Mouse (Mus musculus) hindbrain, embryonic 14.5 days (tissue): ENCODE data around the gene Mctp2. TPM values are rescaled to one million over a fixed set of nuclear protein-coding genes. Genes with fewer than 3 reads are reported as not detected.

Source experiments
- ATAC-seq: fragments of 200-750 bp; cut with Nextera tagmentation; 2 replicates; pipeline ENCODE4 v1.8.0; 2017; ENCODE audit warnings: moderate number of reproducible peaks, mild to moderate bottlenecking, moderate TSS enrichment, moderate library complexity; ENCODE audit not compliant: low FRiP score
- DNase-seq: peaks from one replicate; pipeline ENCODE4 v3.0.0-alpha.2; 2015; ENCODE audit warnings: low spot score
- H3K27ac ChIP-seq: fragments of 300-500 bp; sonication (generic); 2 replicates; pipeline ENCODE4 v1.5.1; 2014; ENCODE audit warnings: mild to moderate bottlenecking, moderate library complexity
- H3K27me3 ChIP-seq: fragments of 300-500 bp; sonication (generic); 2 replicates; pipeline ENCODE4 v1.6.1; 2014; ENCODE audit warnings: mild to moderate bottlenecking, low read length, mixed read lengths; ENCODE audit not compliant: control insufficient read depth, insufficient read depth
- H3K36me3 ChIP-seq: fragments of 300-500 bp; sonication (generic); replicated peaks from 2 replicates; pipeline ENCODE4 v1.6.1; 2014; ENCODE audit not compliant: control insufficient read depth, insufficient read depth
- H3K4me1 ChIP-seq: fragments of 300-500 bp; sonication (generic); replicated peaks from 2 replicates; pipeline ENCODE4 v1.6.1; 2014; ENCODE audit warnings: antibody characterized with exemption, low read length, mixed read lengths; ENCODE audit not compliant: control insufficient read depth, insufficient read depth
- H3K4me2 ChIP-seq: fragments of 300-500 bp; sonication (generic); replicated peaks from 2 replicates; pipeline ENCODE4 v1.6.1; 2014; ENCODE audit warnings: mild to moderate bottlenecking, moderate library complexity
- H3K4me3 ChIP-seq: fragments of 300-500 bp; sonication (generic); replicated peaks from 2 replicates; pipeline ENCODE4 v1.5.1; 2014; ENCODE audit warnings: mild to moderate bottlenecking, low read length
- H3K9ac ChIP-seq: fragments of 300-500 bp; sonication (generic); 2 replicates; pipeline ENCODE4 v1.6.1; 2014
- H3K9me3 ChIP-seq: fragments of 300-500 bp; sonication (generic); 2 replicates; pipeline ENCODE4 v1.6.1; 2016; ENCODE audit warnings: low read length; ENCODE audit not compliant: control insufficient read depth
- WGBS: fragments of 180-500 bp; shearing (Covaris S2); extraction: QIAGEN DNeasy Blood & Tissue Kit; methylation state at CpG from one replicate; pipeline ENCODE4 v1.1.7; 2014; 5-methylcytosine and 5-hydroxymethylcytosine counted together
- polyA plus RNA-seq: library from polyadenylated mRNA; unstranded; fragments of >200 nt; fragmentation: Nextera tagmentation; extraction: Ambion mirVana; gene quantifications from 2 replicates; pipeline ENCODE4 v1.2.1, GENCODE M21; 2014

Gene Mctp2
- polyA plus RNA-seq, 1 experiment from 2014 or later, result 0.74 TPM

DNA sequence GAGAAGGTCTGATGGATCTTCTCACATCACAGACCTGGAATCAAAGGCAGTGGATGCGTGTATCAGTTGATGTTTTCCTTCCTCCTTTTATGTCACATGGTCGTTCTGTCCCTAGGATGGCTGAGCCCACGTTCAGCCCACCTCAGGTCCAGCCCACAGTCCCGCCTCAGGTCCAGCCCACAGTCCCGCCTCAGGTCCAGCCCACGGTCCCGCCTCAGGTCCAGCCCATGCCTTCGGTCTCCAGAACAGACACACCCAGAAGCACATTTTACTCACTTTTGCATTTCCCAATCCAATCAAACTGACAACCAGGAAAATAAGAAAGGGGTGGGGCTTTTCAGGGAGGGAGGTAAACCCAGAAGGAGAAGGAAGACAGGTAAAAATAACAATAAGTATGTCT is 5.2 kb upstream of the Mctp2 start:
- no peak for ATAC-seq

DNA sequence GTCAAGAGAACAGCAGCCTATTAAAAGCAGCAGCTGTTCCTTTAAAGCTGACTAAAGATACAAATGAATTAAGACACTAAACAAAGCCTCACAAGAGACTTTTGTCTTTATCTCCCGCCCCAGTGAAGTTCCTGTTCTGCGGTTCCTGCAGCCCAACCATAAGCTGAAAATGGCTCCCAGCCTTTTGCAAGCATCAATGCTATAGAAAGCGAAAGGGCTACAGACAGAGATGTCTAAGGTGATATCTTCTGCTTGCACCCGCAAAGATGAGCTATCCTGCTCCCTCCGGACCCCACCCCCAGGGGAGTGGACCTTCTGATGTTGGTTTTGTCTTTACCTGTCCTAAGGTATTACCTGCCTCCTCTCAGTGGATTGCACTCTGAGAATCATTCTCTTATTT is 1.7 kb upstream of the Mctp2 start:
- DNase-seq, result no peak
- Histone ChIP-seq H3K4me1 (peaks cover 14% of the 10 kb centered on the region; the same call in 1 of the 2 replicates), H3K36me3 (no peaks in the 10 kb centered on the region), H3K27ac (no peak overlapping the region), H3K4me3 (no peak overlapping the region), H3K9ac (no peak overlapping the region), H3K27me3 (peaks cover 31% of the 10 kb centered on the region), H3K4me2 (no peak overlapping the region), H3K9me3 (0 out of 2 replicates have a peak, but pooled peaks cover 3% of the 10 kb centered on the region)
- ATAC-seq, result no peak
- 66% methylated on average over 5 of the region's 5 CpGs for WGBS

More for the DNA sequence above, 5.2 kb upstream of the Mctp2 start:
- Histone ChIP-seq H3K27me3 (peaks cover 12% of the 10 kb centered on the region), H3K4me3 (no peak overlapping the region), H3K9me3 (0 out of 2 replicates have a peak, but pooled peaks cover 3% of the 10 kb centered on the region), H3K4me2 (no peak overlapping the region), H3K27ac (no peak overlapping the region), H3K36me3 (no peaks in the 10 kb centered on the region), H3K9ac (no peak overlapping the region), H3K4me1 (0 out of 2 replicates have a peak, but pooled peaks cover 2% of the 10 kb centered on the region)
- 71% methylated on average over 8 of the region's 8 CpGs for WGBS
- DNase-seq, result no peak

DNA sequence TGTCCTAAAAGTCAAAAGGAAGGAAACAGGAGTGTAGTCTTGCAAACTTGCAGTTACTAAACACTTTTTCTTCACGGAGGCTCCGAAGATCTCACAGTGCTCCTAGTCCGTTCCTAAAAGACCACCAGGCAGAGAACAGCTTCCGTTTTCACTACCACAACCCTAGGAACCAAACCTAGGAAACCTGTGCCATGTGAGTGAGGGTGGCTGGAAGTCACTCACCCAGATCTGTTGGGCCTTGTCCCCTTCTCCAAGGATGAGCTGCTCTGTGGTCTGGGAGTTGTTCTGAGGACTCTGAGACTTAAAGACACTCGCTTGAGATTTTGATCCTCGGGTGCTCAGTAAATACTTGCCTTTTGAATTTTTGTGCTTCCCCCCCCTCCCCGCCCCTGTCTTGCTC is 439 bp upstream of the Mctp2 start:
- Histone ChIP-seq H3K9me3 (no peaks in the 10 kb centered on the region), H3K9ac (peak overlapping the region; percentile 6; the same call in 1 of the 2 replicates), H3K4me3 (peak overlapping the region; percentile 35), H3K4me2 (peak overlapping the region; percentile 71), H3K4me1 (peaks cover 14% of the 10 kb centered on the region; the same call in 1 of the 2 replicates), H3K36me3 (no peaks in the 10 kb centered on the region), H3K27me3 (peaks cover 31% of the 10 kb centered on the region), H3K27ac (no peak overlapping the region)
- no peak for ATAC-seq
- WGBS, result 7% methylated on average over 7 of the region's 7 CpGs
- DNase-seq, result no peak

DNA sequence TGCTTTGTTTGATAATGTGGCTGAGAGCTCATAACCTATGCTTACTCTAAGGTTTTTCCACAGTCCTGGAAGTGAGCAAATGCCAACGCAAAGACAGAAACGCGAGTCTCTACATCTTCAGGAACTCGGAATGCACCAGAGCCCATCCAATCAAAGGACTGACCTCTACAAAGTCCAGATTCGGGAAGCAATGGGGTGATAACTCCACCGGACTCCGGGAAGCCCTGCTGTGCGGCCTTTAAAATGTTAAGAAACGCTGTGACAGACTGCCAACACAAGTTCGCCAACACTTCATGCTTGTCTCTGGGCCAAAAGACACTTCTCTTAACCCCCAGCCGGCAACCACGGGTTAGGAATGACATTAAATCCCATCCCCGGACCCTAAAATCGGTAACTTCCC is 437 bp downstream of the Mctp2 start:
- peaks cover 14% of the 10 kb centered on the region; the same call in 1 of the 2 replicates for H3K4me1 ChIP-seq
- H3K27ac ChIP-seq, result no peak overlapping the region
- no peak for DNase-seq
- peaks cover 31% of the 10 kb centered on the region for H3K27me3 ChIP-seq
- no peaks in the 10 kb centered on the region for H3K9me3 ChIP-seq
- peak overlapping the region; percentile 71 for H3K4me2 ChIP-seq
- H3K36me3 ChIP-seq, result no peaks in the 10 kb centered on the region
- H3K9ac ChIP-seq, result peak overlapping the region; percentile 6
- 2% methylated on average over 14 of the region's 14 CpGs for WGBS
- no peak for ATAC-seq
- H3K4me3 ChIP-seq, result peak overlapping the region; percentile 35

DNA sequence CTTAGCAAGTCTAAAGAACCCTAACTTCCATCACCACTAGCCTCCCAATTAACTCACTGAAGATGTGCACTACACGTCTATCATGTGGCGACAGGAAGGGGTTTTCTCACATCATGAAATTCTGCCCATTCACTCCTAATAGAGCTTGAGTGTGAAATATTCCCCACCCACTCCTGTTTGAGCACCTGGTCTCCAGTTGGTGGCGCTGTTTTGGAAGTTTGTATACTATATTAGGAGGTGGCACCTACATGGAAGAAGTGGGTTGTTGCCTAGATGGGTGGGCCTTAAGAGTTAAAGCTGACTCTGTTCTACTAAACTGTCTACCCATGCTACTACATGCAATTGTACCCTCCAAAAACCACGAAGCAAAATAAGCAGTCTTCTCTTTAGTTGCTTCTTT is 4.7 kb downstream of the Mctp2 start:
- H3K36me3 ChIP-seq, result no peaks in the 10 kb centered on the region
- no peak overlapping the region for H3K4me2 ChIP-seq
- peaks cover 20% of the 10 kb centered on the region for H3K27me3 ChIP-seq
- 72% methylated on average over 4 of the region's 4 CpGs for WGBS
- H3K9ac ChIP-seq, result no peak overlapping the region
- no peak for ATAC-seq
- H3K4me1 ChIP-seq, result peaks cover 12% of the 10 kb centered on the region; the same call in 1 of the 2 replicates
- no peaks in the 10 kb centered on the region for H3K9me3 ChIP-seq
- H3K4me3 ChIP-seq, result no peak overlapping the region
- no peak for DNase-seq
- H3K27ac ChIP-seq, result no peak overlapping the region

DNA sequence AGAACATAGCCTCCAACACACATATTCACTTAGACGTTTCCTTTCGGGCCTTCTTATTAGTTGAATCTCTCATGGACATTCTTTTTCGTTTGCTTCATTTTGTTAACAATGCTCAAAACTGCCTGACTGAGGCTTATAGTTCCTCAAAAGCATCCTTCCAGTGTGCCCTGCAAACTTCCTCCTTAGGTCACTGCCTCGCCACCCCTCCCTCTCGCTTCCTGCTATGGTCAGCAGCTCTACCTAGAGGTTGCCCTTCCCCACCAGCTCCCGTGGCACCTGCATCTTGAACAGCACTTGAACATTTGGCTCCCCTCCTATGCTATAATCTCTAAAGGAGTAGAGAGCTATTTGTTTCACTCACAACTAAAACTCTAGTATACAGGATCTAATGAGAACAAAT is 6.7 kb downstream of the Mctp2 start:
- peaks cover under 1% of the 10 kb centered on the region; the same call in 1 of the 2 replicates for H3K27me3 ChIP-seq
- 91% methylated on average over 6 of the region's 6 CpGs for WGBS
- H3K27ac ChIP-seq, result no peak overlapping the region
- H3K4me1 ChIP-seq, result no peaks in the 10 kb centered on the region
- H3K4me2 ChIP-seq, result no peak overlapping the region
- DNase-seq (no peak), ATAC-seq (no peak)
- H3K9ac ChIP-seq, result no peak overlapping the region
- no peaks in the 10 kb centered on the region for H3K36me3 ChIP-seq
- H3K9me3 ChIP-seq, result no peaks in the 10 kb centered on the region
- no peak overlapping the region for H3K4me3 ChIP-seq

DNA sequence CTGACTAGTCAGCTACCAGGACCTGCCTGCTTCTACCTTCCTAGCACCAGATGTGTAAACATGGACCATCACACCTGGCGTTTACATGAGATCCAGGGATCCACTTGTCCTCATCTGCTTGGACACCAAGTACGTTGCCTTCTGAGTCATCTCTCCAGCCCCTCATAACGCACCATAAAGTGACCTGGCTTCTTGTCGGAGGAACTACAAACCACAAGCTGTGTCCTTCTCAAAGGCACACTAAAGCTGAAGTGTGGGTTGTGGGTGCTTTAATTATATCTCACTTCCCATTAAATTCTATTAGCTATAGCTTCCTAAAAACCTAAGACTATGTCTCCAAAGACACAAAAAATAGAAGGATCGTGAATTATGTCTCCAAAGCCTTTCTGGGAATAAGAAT is 9.4 kb downstream of the Mctp2 start:
- no peak overlapping the region for H3K27ac ChIP-seq
- H3K27me3 ChIP-seq, result no peaks in the 10 kb centered on the region
- no peak overlapping the region for H3K4me2 ChIP-seq
- H3K4me1 ChIP-seq, result no peaks in the 10 kb centered on the region
- H3K9me3 ChIP-seq, result no peaks in the 10 kb centered on the region
- 92% methylated on average over 5 of the region's 5 CpGs for WGBS
- H3K36me3 ChIP-seq, result no peaks in the 10 kb centered on the region
- ATAC-seq (no peak), DNase-seq (no peak)
- H3K4me3 ChIP-seq, result no peak overlapping the region
- no peak overlapping the region for H3K9ac ChIP-seq

DNA sequence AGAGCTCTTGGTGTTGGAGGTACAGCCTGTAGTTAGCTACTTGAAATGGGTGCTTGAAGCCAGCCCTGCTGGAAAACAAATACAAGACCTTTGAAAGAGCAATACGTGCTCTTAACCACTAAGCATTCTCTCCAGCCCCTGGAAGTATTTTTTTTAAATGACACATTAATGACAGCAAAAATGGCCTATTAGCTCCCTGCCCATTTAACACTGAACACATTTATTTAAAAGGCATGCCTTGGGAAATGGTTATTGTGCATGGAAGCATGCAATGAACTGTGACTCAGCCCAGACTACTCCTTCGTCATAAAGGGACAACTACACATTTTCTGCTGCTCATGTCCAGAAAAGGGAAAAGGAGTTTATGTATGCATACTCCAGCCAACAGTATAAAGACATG is 10.2 kb downstream of the Mctp2 start:
- no peak overlapping the region for H3K4me2 ChIP-seq
- ATAC-seq (no peak), DNase-seq (no peak)
- H3K9ac ChIP-seq, result no peak overlapping the region
- no peaks in the 10 kb centered on the region for H3K27me3 ChIP-seq
- no peak overlapping the region for H3K4me3 ChIP-seq
- H3K36me3 ChIP-seq, result no peaks in the 10 kb centered on the region
- WGBS, result 53% methylated on average over 2 of the region's 2 CpGs
- H3K9me3 ChIP-seq, result no peaks in the 10 kb centered on the region
- no peak overlapping the region for H3K27ac ChIP-seq
- no peaks in the 10 kb centered on the region for H3K4me1 ChIP-seq

DNA sequence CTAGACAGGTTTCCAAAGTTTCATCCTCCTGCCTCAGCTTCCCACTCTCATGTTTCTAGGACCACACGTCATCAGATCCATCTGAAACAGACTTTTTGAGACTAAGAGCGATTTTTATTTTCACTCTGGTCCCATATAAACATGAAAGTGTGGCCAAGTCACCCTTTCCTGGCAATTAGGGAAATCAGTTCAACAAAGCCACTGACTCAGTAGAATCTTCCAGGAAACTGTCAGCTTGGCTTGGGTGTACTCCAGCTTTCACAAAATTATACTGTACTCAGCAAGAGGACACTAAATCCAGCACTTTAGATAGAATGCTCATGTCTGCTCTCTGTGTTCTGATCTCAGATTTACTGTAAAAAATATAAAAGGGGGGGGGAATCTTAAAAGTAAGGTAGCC is 11.5 kb downstream of the Mctp2 start:
- DNase-seq, result no peak

More for the DNA sequence above, 11.5 kb downstream of the Mctp2 start:
- Histone ChIP-seq H3K27ac (no peak overlapping the region), H3K4me1 (no peaks in the 10 kb centered on the region), H3K4me3 (no peak overlapping the region), H3K4me2 (no peak overlapping the region), H3K27me3 (no peaks in the 10 kb centered on the region), H3K9me3 (no peaks in the 10 kb centered on the region), H3K9ac (no peak overlapping the region), H3K36me3 (no peaks in the 10 kb centered on the region)
- 76% methylated on average over 2 of the region's 2 CpGs for WGBS
- no peak for ATAC-seq
